In the genomic region with DNA sequence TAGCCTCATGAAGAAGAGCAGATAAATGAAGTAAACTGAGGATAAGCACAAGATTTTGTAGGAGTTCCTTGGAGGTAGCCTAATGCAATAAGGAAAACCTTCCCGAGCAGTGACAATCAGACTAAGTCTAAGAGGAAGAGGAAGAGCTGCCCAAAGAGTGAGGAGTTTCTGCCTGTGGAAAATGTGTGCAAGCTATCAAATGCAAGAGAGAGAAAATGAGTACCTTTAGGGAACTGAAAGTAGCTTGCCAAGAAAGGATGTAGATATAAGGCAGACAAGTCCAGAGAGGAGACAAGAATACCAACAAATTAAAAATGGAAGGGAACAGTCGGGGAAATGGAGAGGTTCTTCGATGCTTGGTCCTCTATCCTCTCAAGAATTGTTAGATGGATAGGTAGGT, we compare ENCODE assay signal across 16 mouse cellular contexts.
"Had no signal": no experiment of that assay in that cellular context is flagged by ENCODE, and none has a peak within 500 bp of the region (broad histone marks: within the 10 kb centered on the region; RNA-seq: fewer than 3 reads in every experiment).

No protein-coding gene starts in this region.

- H3K36me3 ChIP-seq: intestine, embryonic 15.5 days; kidney, embryonic 15.5 days; neural tube, embryonic 12.5 days; neural tube, embryonic 15.5 days had no signal

- DNase-seq: kidney, adult 11 months; kidney, adult 8-10 months; kidney, postnatal 14 days; kidney, postnatal 4 days; layer of hippocampus, postnatal 36 days; liver, postnatal 0 days; lung, embryonic 14.5 days; midbrain, embryonic 14.5 days; right cerebral cortex, postnatal 25 days; thymus, adult 2 months; thymus, postnatal 25 days had no signal

- H3K27me3 ChIP-seq: intestine, embryonic 15.5 days; neural tube, embryonic 12.5 days; neural tube, embryonic 15.5 days had no signal

- ATAC-seq: intestine, embryonic 15.5 days; liver, postnatal 0 days; lung, postnatal 0 days had no signal
